Mouse (Mus musculus) liver, postnatal 0 days (tissue): ENCODE results near the gene Polr2f.

Experiments
- CTCF ChIP-seq: sonication (generic); IDR thresholded peaks from 2 replicates; pipeline ENCODE4 v1.5.1; 2016; ENCODE audit warnings: antibody characterized with exemption, low read depth
- EP300 ChIP-seq: IDR thresholded peaks from 2 replicates; pipeline ENCODE4 v1.6.1; 2016; ENCODE audit warnings: antibody characterized with exemption, low read depth, mild to moderate bottlenecking

DNA sequence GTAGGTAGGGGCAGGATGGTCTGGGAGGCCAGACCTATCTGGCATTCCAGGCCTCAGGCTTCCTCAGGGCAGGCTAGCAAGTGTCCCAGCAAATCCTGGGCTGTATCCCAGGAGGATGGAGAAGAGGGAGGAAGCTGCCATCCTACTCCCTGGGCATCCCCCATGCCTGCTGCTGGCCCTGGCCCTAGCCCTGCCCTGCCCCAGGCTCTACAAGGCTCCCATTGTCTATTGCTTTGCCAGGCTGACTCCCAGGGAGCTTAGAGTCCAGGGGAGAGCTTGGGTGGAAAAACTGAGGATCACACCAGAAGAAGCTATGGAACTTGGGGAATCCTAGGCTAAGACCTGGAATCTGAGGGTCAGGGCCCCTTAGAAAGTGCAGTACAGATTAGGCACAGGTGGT, 39.3 kb upstream of the Polr2f start:
- TF ChIP-seq CTCF = no peak
- TF ChIP-seq EP300 = no peak
